24 mouse cellular contexts compared by ENCODE assay signal in the genomic region with DNA sequence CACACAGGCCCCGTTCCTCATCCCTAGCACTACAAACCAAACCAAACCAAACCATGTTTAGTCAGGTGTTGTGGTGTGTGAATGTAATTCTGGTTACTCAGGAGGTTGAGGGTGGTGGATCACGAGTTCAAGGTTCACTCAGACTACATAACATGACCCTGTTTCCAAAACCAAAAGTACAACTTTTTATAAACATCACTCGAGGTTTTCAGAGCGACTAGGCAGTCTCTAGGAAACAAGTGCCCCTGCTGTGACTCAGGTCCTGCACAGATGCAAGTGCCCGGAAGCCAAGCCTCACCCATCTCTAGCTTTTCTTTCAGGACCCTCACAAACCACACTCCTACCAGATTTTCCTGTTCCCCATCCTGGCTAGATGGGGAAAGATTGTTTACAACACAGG. TPM values are rescaled to one million over a fixed set of nuclear protein-coding genes. Genes with fewer than 3 reads are reported as not detected.
"Had no signal": no experiment of that assay in that cellular context is flagged by ENCODE, and none has a peak within 500 bp of the region (broad histone marks: within the 10 kb centered on the region; RNA-seq: fewer than 3 reads in every experiment).

No protein-coding gene starts in this region.

- ATAC-seq: lung, postnatal 0 days had no signal

- DNase-seq: kidney, adult 8-10 months; kidney, postnatal 10 days; kidney, postnatal 36 days; layer of hippocampus, postnatal 36 days; lung, embryonic 14.5 days; midbrain, embryonic 14.5 days; right cerebral cortex, postnatal 14 days; right cerebral cortex, postnatal 4 days; thymus, adult 2 months; thymus, postnatal 14 days; thymus, postnatal 4 days had no signal

RNA-seq across cellular contexts. Expression of gene Gm4779, which starts 29.6 kb away (rescaled TPM):
- total RNA-seq: layer of hippocampus, postnatal 10 days; megakaryocyte-erythroid progenitor cell, adult 5-6 weeks; midbrain, postnatal 0 days had no signal
- polyA plus RNA-seq: lung, embryonic 14.5 days; lung, postnatal 0 days; macrophage; midbrain, embryonic 11.5 days; midbrain, embryonic 14.5 days; midbrain, postnatal 0 days; neural tube, embryonic 11.5 days; neural tube, embryonic 14.5 days; stomach, embryonic 14.5 days; stomach, postnatal 0 days had no signal

RNA-seq across cellular contexts. Expression of gene 8030474K03Rik, which starts 29.8 kb away (rescaled TPM):
- total RNA-seq: layer of hippocampus, adult 8-10 months; layer of hippocampus, postnatal 10 days; layer of hippocampus, postnatal 36 days; left cerebral cortex, adult 8-10 months; left cerebral cortex, postnatal 25 days; megakaryocyte-erythroid progenitor cell, adult 5-6 weeks; midbrain, postnatal 0 days had no signal
- polyA plus RNA-seq: lung, embryonic 14.5 days; lung, postnatal 0 days; macrophage; midbrain, embryonic 11.5 days; midbrain, embryonic 14.5 days; midbrain, postnatal 0 days; neural tube, embryonic 11.5 days; neural tube, embryonic 14.5 days; stomach, embryonic 14.5 days; stomach, postnatal 0 days had no signal

RNA-seq across cellular contexts. Expression of gene Cxcr3, which starts 30.6 kb away (rescaled TPM):
- total RNA-seq: layer of hippocampus, postnatal 36 days; left cerebral cortex, postnatal 25 days had no signal
- polyA plus RNA-seq: neural tube, embryonic 14.5 days had no signal
